In genomic region chr4:8072989-8073573, GRCm38 (mm10) we compare ENCODE assay signal across 19 mouse cellular contexts.
DNase-seq lines count a peak whose midpoint lies in the region; ATAC-seq lines count a peak whose summit lies in the region.
"Had no signal": no experiment of that assay in that cellular context is flagged by ENCODE, and none has a peak within 500 bp of the region (broad histone marks: within the 10 kb centered on the region; RNA-seq: fewer than 3 reads in every experiment).

No protein-coding gene starts in this region.

- ATAC-seq in neural tube, embryonic 15.5 days (ENCODE audit: low FRiP score), result no peak
- ATAC-seq in limb, embryonic 11.5 days (ENCODE audit: insufficient number of reproducible peaks, low FRiP score, low TSS enrichment, low read depth), result peak; percentile 89
- ATAC-seq: forebrain, embryonic 14.5 days; hindbrain, postnatal 0 days had no signal

- no peak overlapping the region for H3K9ac ChIP-seq in neural tube, embryonic 15.5 days (replicated peaks)
- no peak overlapping the region for H3K9ac ChIP-seq in limb, embryonic 11.5 days (ENCODE audit: low read length)
- H3K9ac ChIP-seq: heart, embryonic 13.5 days; hindbrain, embryonic 13.5 days had no signal

- no peak overlapping the region for H3K4me3 ChIP-seq in neural tube, embryonic 15.5 days (replicated peaks)
- H3K4me3 ChIP-seq in limb, embryonic 11.5 days (ENCODE audit: low read depth, low read length), result no peak overlapping the region
- H3K4me3 ChIP-seq: heart, embryonic 13.5 days; hindbrain, embryonic 13.5 days had no signal

- H3K4me1 ChIP-seq in neural tube, embryonic 15.5 days, result no peaks in the 10 kb centered on the region
- H3K4me1 ChIP-seq in limb, embryonic 11.5 days (ENCODE audit: control insufficient read depth, insufficient read depth, low read length), result no peaks in the 10 kb centered on the region
- H3K4me1 ChIP-seq: heart, embryonic 13.5 days; hindbrain, embryonic 13.5 days had no signal

- H3K9me3 ChIP-seq in neural tube, embryonic 15.5 days (replicated peaks), result no peaks in the 10 kb centered on the region
- H3K9me3 ChIP-seq in limb, embryonic 11.5 days (ENCODE audit: control insufficient read depth, low read length), result no peaks in the 10 kb centered on the region
- H3K9me3 ChIP-seq: heart, embryonic 13.5 days; hindbrain, embryonic 13.5 days had no signal

- WGBS in neural tube, embryonic 15.5 days, result 81% methylated on average over 6 of the region's 6 CpGs
- 22% methylated on average over 6 of the region's 6 CpGs for WGBS in limb, embryonic 11.5 days

- H3K27ac ChIP-seq in neural tube, embryonic 15.5 days (replicated peaks), result no peak overlapping the region
- no peak overlapping the region for H3K27ac ChIP-seq in limb, embryonic 11.5 days (replicated peaks; ENCODE audit: low read depth, low read length)
- H3K27ac ChIP-seq: heart, embryonic 13.5 days; hindbrain, embryonic 13.5 days; hindbrain, postnatal 0 days had no signal

- no peak overlapping the region for H3K4me2 ChIP-seq in neural tube, embryonic 15.5 days
- no peak overlapping the region; the same call in 1 of the 2 replicates for H3K4me2 ChIP-seq in limb, embryonic 11.5 days (ENCODE audit: low read depth, severe bottlenecking)
- H3K4me2 ChIP-seq: heart, embryonic 13.5 days; hindbrain, embryonic 13.5 days had no signal

- peak; percentile 35 for DNase-seq in embryo, embryonic 11 days
- no peak for DNase-seq in embryo, embryonic 10 days (ENCODE audit: low spot score)
- DNase-seq in neural tube, embryonic 10.5 days (ENCODE audit: extremely low spot score, low spot score), result peak; percentile 19
- DNase-seq in limb, embryonic 11.5 days (ENCODE audit: low spot score), result peak; percentile 46
- DNase-seq in thymus, postnatal 25 days, result no peak
- DNase-seq in cerebellum, postnatal 4 days (ENCODE audit: low spot score in 2 of 2), result no peak
- DNase-seq in right cerebral cortex, adult 18-20 months, result no peak
- DNase-seq: adrenal gland, postnatal 10 days; cerebellum, adult 11 months; cerebellum, adult 8-10 months; cerebellum, postnatal 14 days; gastrocnemius, postnatal 36 days; heart, adult 11 months; heart, postnatal 36 days had no signal

- H3K27me3 ChIP-seq in neural tube, embryonic 15.5 days (replicated peaks), result no peaks in the 10 kb centered on the region
- H3K27me3 ChIP-seq in limb, embryonic 11.5 days (ENCODE audit: control insufficient read depth, insufficient read depth, low read length), result no peaks in the 10 kb centered on the region
- H3K27me3 ChIP-seq: heart, embryonic 13.5 days; hindbrain, embryonic 13.5 days had no signal

- no peaks in the 10 kb centered on the region for H3K36me3 ChIP-seq in neural tube, embryonic 15.5 days
- H3K36me3 ChIP-seq in limb, embryonic 11.5 days (ENCODE audit: control insufficient read depth, insufficient read depth, low read length), result no peaks in the 10 kb centered on the region
- H3K36me3 ChIP-seq: heart, embryonic 13.5 days; hindbrain, embryonic 13.5 days had no signal

Comparison
In these comparisons a context has a peak if more than half of its experiments do, and no peak if none do; other contexts are left out.
1. DNase-seq: peak in embryo, embryonic 11 days (single experiment), neural tube, embryonic 10.5 days (single experiment) and limb, embryonic 11.5 days (single experiment); none in embryo, embryonic 10 days (single experiment), thymus, postnatal 25 days (single experiment), cerebellum, postnatal 4 days (0 of 2) and right cerebral cortex, adult 18-20 months (single experiment).